Mouse (Mus musculus): ENCODE results near the gene Pilra. TPM values are rescaled to one million over a fixed set of nuclear protein-coding genes. Genes with fewer than 3 reads are reported as not detected.
"Not testable (repeated sequence)": the region's sequence is repeated elsewhere in the genome, so short reads cannot be mapped to it uniquely, and the experiment has no call there.

Pilra gene
- 1 to 10 TPM in 1 of 2 experiments, under 1 TPM in 1; 0.71 to 2.4 TPM for total RNA-seq (2021)

GRCm38 (mm10) chr5:137835966-137836520 is at the start of gene Pilra:
Pilra (minus strand) TSS chr5:137836281.
- DNase-seq = not testable (repeated sequence)

DNA sequence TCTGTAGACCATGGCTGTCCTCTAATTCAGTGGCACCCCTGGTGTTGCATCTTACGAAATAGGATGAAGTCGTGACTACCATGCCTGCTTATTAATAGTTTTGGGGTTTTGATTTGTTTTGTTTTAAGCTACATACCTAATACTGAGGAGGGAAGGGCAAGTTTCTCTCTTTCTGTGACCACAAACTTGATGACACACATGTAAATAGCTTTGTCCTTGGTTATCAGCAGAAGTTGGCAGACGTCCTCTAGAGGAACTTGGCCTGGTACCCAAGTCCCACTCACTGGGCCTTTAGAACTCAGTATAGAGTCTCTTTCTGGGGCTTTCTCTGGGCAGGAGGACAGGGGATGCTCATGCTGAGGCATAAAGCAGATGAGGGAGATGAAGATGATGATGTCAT is 47.3 kb upstream of the Pilra start:
- DNase-seq = no peak

DNA sequence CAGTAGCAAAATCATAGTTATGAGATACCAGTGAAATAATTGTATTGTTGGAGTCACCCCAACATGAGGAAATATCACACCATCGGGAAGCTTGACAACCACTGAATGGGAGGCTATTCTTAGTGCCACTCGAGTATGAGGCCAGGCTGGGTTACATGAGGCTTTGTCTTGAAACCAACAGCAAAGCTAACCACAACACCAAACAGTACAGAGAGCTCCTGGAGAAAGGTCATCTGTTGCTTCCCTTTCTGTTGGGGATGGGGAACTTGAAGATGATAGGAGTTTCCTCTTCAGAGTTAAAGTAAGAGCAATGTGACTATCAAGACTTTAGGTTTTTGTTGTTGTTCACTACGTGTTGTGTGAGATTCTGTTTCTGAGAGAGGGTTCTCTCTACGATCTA is 46.8 kb upstream of the Pilra start:
- DNase-seq = no peak

DNA sequence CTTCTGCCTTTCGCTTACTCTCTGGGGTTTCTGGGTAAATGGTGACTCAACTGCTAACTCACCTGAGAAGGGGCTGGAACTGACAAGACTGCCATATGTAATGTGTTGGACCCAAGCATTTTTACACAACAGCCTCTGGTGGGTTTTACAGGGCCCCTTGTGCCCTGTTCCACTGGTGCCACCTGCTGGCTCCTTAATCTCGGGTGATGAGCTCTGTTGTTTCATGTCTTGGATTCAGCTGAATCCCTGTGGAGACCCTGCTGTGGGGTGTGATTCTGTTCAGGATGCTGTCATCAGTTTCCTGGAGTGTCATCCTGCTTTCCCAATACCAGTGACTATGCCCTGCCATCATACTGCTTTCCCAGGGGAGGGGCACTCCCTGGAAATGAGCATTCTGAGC is 41.8 kb upstream of the Pilra start:
- peak; percentile 56 for DNase-seq

- no peak for DNase-seq
Measured at GRCm38 (mm10) chr5:137875054-137875453, 39.0 kb upstream of the Pilra start.

GRCm38 (mm10) chr5:137872381-137872702 is 36.3 kb upstream of the Pilra start:
- DNase-seq = not testable (repeated sequence)

- DNase-seq = not testable (repeated sequence)
Measured at GRCm38 (mm10) chr5:137871644-137872380, 35.7 kb upstream of the Pilra start, which contains the start of gene Pilrb2. Pilrb2 (minus strand) TSS chr5:137871815.

GRCm38 (mm10) chr5:137868600-137868999 is 32.5 kb upstream of the Pilra start:
- not testable (repeated sequence) for DNase-seq

DNA sequence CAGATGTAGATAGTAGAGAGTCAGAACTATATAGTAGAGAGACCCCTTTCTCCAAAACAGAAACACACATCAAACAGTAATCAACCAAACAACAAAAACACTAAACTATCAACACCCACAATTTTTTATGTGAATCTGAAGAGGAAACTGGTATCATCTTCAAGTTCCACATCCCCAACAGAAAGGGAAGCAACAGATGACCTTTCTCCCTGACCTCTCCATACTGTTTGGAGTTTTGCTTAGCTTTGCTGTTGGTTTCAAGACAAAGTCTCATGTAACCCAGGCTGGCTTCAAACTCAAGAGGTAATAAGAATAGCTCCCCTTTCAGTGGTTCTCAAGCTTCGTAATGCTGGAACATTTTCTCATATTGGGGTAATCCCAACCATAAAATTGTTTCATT is 27.9 kb upstream of the Pilra start:
- not testable (repeated sequence) for DNase-seq

GRCm38 (mm10) chr5:137857960-137858710 is 22.1 kb upstream of the Pilra start, which contains the start of gene Pilrb1:
Pilrb1 (minus strand) TSS chr5:137858106.
- not testable (repeated sequence) for DNase-seq

DNA sequence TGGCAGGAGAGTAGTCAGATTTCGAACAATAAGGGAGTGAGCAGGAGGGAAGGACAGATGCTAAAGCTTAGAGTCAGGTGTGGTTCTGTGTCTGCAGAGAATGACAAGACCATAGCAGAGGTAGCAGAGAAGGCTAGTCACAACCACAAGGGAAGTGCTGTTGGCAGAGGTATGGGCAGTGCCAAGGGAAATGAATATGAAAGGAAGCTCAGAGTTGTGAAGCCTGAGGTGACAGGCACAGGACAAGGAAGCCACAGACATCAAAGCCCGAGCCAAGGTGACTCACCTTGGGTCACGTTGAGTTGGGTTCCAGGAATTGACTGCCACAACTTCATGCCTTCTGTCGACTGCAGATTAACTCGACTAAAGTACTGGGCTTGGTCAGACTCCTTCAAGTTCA is 20.8 kb upstream of the Pilra start:
- DNase-seq = not testable (repeated sequence)

DNA sequence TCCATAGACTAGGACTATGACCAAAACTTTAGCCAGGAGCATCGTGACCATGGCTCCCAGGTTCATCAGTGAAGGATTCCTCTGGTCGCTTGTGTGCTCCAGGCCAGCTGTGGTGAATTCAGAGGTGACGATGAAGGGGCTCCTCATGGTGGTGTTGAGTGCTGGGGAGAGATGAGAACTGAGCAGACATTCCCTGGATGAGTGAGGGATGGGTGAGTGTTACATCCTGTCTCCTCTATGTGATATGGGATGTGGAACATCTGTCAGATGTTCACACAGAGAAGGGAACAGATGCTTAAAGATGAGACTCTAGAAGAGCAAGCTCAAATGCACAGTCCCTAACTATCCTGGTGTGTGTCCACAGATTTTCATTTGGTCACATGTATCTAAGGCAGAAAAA is 18.8 kb upstream of the Pilra start:
- DNase-seq = not testable (repeated sequence)

- not testable (repeated sequence) for DNase-seq
Measured at GRCm38 (mm10) chr5:137850313-137850712, 14.2 kb upstream of the Pilra start.

DNA sequence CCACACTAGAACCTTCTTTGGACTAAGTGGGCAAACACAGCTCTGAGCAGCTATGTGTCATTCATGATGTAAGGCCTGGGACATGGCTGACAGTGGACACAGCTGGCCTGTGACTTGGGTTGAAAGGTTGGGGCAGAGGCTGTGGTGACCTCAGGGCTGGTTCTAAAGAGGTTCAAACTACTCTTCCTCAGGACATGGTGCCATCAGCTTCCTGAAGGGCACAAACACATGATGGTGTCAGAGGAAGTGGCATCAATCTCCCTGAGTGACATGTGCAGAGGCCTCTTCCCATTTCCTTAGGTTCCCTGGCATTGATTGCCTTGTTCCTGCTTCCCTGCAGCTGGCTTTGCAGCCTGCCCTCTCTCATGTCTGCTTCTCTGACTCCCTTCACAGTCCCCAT is 1.0 kb upstream of the Pilra start:
- not testable (repeated sequence) for DNase-seq

- DNase-seq = no peak
Measured at GRCm38 (mm10) chr5:137836611-137837010, 530 bp upstream of the Pilra start.

GRCm38 (mm10) chr5:137833500-137833899 is 2.6 kb downstream of the Pilra start:
- DNase-seq = peak; percentile 10

GRCm38 (mm10) chr5:137831506-137831905 is 4.6 kb downstream of the Pilra start:
- no peak for DNase-seq

- no peak for DNase-seq
Measured at GRCm38 (mm10) chr5:137831106-137831505, 5.0 kb downstream of the Pilra start.

- DNase-seq = no peak
Measured at GRCm38 (mm10) chr5:137830238-137830637, 5.8 kb downstream of the Pilra start.

GRCm38 (mm10) chr5:137828694-137829093 is 7.4 kb downstream of the Pilra start:
- no peak for DNase-seq

DNA sequence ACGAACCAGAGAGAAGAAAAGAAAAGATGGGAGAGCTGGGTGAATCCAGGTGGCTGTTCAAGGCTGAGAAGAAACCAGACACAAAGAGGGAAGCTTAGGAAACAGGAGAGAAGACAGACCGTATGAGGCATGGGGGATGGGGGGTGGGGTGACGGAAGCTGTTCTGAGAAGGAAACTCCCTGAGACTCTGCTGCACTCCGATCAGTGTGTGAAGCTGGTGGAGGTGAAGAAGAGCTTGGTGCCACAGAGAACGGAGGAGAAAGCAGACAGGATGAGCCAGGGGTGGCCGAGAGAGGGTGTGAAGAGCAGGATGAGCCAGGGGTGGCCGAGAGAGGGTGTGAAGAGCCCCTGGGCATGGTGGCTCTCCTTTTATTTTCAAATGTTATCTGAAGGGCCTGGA is 9.7 kb downstream of the Pilra start:
- DNase-seq = no peak

GRCm38 (mm10) chr5:137825971-137826370 is 10.1 kb downstream of the Pilra start:
- DNase-seq = no peak

DNA sequence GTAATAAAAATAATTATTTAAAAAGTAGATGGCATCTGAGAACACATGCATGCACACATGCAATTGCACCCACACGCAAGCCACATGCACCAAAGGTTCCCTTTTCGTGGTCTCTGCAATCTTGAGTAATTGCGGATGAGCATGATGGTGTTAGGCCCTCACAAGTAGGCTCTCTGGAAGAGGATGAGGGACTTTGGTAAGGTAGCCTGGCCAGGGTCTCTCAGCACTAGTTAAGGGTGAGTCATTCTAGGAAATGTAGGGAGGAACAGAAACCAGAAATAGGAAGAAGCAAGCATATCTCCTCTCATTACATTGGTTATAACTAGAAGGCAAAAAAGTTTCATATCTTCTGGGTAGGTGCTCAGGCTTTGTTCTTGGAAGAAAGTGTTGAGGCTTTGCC is 11.1 kb downstream of the Pilra start:
- no peak for DNase-seq
